Mouse (Mus musculus) adrenal gland, adult 18-20 months (tissue): ENCODE measurements at regions not wholly inside any gene's neighbourhood (a gene's known extent, or its start where the extent isn't known, plus 50 kb on each side); places are given as distances from the start of the nearest gene placed in this dataset.

ENCODE experiments used
- DNase-seq, 2 experiments: peaks; one replicate each; pipeline ENCODE4 v3.0.0; 2021 to 2022; ENCODE audit warnings: low spot score in 2 of 2

- no peak for DNase-seq
Measured at GRCm38 (mm10) chr7:72501431-72501830, 195.0 kb upstream of the Mctp2 start.

- no peak for DNase-seq
Measured at GRCm38 (mm10) chr7:72503756-72504155, 197.3 kb upstream of the Mctp2 start.

- no peak for DNase-seq
Measured at GRCm38 (mm10) chr7:72504268-72504667, 197.9 kb upstream of the Mctp2 start.

- DNase-seq = peak in 1 of 2 experiments; percentile 8
Measured at GRCm38 (mm10) chr7:72505732-72506460, 199.5 kb upstream of the Mctp2 start.

GRCm38 (mm10) chr7:72507946-72508345 is 201.5 kb upstream of the Mctp2 start:
- DNase-seq = no peak

GRCm38 (mm10) chr7:72510116-72510515 is 203.7 kb upstream of the Mctp2 start:
- no peak for DNase-seq

- DNase-seq = no peak
Measured at GRCm38 (mm10) chr7:72513446-72513845, 207.0 kb upstream of the Mctp2 start.

GRCm38 (mm10) chr7:72514851-72515250 is 208.4 kb upstream of the Mctp2 start:
- DNase-seq = no peak

- DNase-seq = no peak
Measured at GRCm38 (mm10) chr7:72518421-72518972, 212.1 kb upstream of the Mctp2 start.

GRCm38 (mm10) chr7:72519359-72520115 is 213.1 kb upstream of the Mctp2 start:
- DNase-seq = no peak

GRCm38 (mm10) chr7:72528873-72529272 is 222.5 kb upstream of the Mctp2 start:
- no peak for DNase-seq

- DNase-seq = no peak
Measured at GRCm38 (mm10) chr7:72538288-72538687, 231.9 kb upstream of the Mctp2 start.

GRCm38 (mm10) chr7:72539915-72540314 is 233.5 kb upstream of the Mctp2 start:
- no peak for DNase-seq

GRCm38 (mm10) chr7:72541521-72542478 is 235.4 kb upstream of the Mctp2 start:
- DNase-seq = no peak

GRCm38 (mm10) chr7:72543501-72543900 is 237.1 kb upstream of the Mctp2 start:
- DNase-seq = no peak

- no peak for DNase-seq
Measured at GRCm38 (mm10) chr7:72543946-72544345, 237.5 kb upstream of the Mctp2 start.

GRCm38 (mm10) chr7:72567378-72567777 is 261.0 kb upstream of the Mctp2 start:
- no peak for DNase-seq

GRCm38 (mm10) chr7:72569177-72569576 is 262.8 kb upstream of the Mctp2 start:
- no peak for DNase-seq

- DNase-seq = no peak
Measured at GRCm38 (mm10) chr7:72574316-72574715, 267.9 kb upstream of the Mctp2 start.

- DNase-seq = no peak
Measured at GRCm38 (mm10) chr7:72584427-72584826, 278.0 kb upstream of the Mctp2 start.

- no peak for DNase-seq
Measured at GRCm38 (mm10) chr7:72589241-72589668, 282.8 kb upstream of the Mctp2 start.
